Mouse (Mus musculus): ENCODE data around the gene Nrd1.

DNA sequence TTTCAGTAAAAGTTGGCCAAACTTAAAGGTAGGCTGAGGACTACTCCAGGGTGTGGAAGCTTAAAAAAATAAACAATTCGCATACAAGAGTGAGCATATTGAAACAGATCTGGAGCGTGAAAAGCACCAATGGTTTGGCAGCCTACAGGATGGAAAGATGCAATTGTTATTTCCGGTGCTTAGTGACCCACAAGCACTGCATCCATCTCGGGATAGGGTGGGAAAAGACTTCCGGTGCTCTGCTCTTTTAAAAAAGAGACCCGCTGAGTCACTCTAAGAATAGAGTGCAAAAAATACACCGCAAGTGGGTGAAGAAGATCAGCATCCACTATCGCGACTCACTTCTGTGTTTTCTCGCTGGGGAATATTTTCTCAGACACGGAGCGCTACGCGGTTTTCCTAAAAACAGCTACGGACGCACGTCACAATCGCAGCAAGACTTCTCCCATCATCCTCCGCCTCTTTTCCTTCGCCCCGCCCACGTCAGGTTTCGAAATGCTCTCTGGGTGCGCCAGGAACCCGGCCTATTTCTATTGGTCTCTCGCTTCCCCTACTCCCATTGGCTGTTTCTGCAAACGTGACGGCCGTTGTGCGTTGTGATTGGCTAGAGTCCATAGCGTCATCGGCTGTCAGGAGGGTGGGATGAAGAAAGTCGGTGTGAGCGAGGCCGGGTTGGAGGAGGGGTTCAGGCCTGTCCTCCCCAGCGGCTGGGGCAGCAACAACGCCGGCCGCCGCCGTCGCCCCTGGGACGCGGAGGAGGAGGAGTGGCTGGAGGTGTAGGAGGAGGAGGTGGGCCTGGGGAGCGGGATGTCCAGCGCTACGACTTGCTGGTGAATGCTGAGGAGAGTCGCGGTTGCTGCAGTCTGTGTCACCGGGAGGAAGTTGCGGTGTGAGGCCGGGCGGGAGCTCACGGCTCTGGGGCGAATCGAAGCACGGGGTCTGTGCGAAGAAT is at the start of gene Nrd1:
- TF ChIP-seq CTCF (IDR thresholded peaks at IDR 0.05 in 2 of 3, conservative IDR thresholded peaks at IDR 0.05 in 1 of 3; ENCODE audit: control insufficient read depth in 1 of 3, insufficient read depth in 1 of 3, low read depth in 2 of 3, low read length in 3 of 3, poor library complexity in 1 of 3, severe bottlenecking in 1 of 3) (no peak), NRF1 (IDR thresholded peaks at IDR 0.05; ENCODE audit: insufficient read depth, low read depth, low read length, poor library complexity, severe bottlenecking) (0 out of 2 replicates have a peak, but pooled peaks have one; percentile 44), POLR2A (IDR thresholded peaks at IDR 0.05; ENCODE audit: control insufficient read depth in 1 of 2, insufficient read depth in 1 of 2, low read depth in 1 of 2, low read length in 2 of 2, poor library complexity in 1 of 2) (peak; percentile 91 to 97), MYB (IDR thresholded peaks at IDR 0.05; ENCODE audit: low read depth, low read length) (no peak), GATA1 (IDR thresholded peaks at IDR 0.05; ENCODE audit: low read depth, low read length) (no peak), UBTF (IDR thresholded peaks at IDR 0.05; ENCODE audit: borderline replicate concordance, insufficient read depth, low read depth, low read length) (peak; percentile 93; the same call in 1 of the 2 replicates), RAD21 (IDR thresholded peaks at IDR 0.05; ENCODE audit: low read depth, low read length) (no peak), POLR2AphosphoS2 (IDR thresholded peaks at IDR 0.05; ENCODE audit: low read length) (peak; percentile 89), HCFC1 (IDR thresholded peaks at IDR 0.05; ENCODE audit: low read depth, low read length) (peak; percentile 81), MXI1 (IDR thresholded peaks at IDR 0.05; ENCODE audit: low read depth, low read length) (peak; percentile 86), JUND (IDR thresholded peaks at IDR 0.05; ENCODE audit: low read depth, low read length) (no peak), EP300 (IDR thresholded peaks at IDR 0.05; ENCODE audit: low read depth in 1 of 2, low read length in 2 of 2) (no peak), ELF1 (IDR thresholded peaks at IDR 0.05; ENCODE audit: low read depth, low read length) (peak; percentile 43; the same call in 1 of the 2 replicates), MAFK (IDR thresholded peaks at IDR 0.05; ENCODE audit: borderline replicate concordance, low read depth, low read length) (no peak)

All from MEL (cell line).